23 mouse cellular contexts compared by ENCODE assay signal in genomic region chr6:136800710-136801109, GRCm38 (mm10). TPM values are rescaled to one million over a fixed set of nuclear protein-coding genes. Genes with fewer than 3 reads are reported as not detected.
DNase-seq lines count a peak whose midpoint lies in the region; ATAC-seq and TF ChIP-seq lines count a peak whose summit lies in the region.
"Had no signal": no experiment of that assay in that cellular context is flagged by ENCODE, and none has a peak within 500 bp of the region (broad histone marks: within the 10 kb centered on the region; RNA-seq: fewer than 3 reads in every experiment).

No protein-coding gene starts in this region.

- TF ChIP-seq CTCF in liver, postnatal 0 days (IDR thresholded peaks at IDR 0.05; ENCODE audit: low read depth): no peak

- H3K4me3 ChIP-seq in limb, embryonic 11.5 days (ENCODE audit: low read depth, low read length): no peak overlapping the region
- no peak overlapping the region for H3K4me3 ChIP-seq in limb, embryonic 10.5 days
- H3K4me3 ChIP-seq in liver, embryonic 13.5 days (replicated peaks): no peak overlapping the region
- H3K4me3 ChIP-seq in liver, postnatal 0 days (ENCODE audit: low read depth, low read length): no peak overlapping the region
- no peak overlapping the region for H3K4me3 ChIP-seq in midbrain, embryonic 11.5 days (ENCODE audit: low read depth, low read length)
- H3K4me3 ChIP-seq in midbrain, embryonic 16.5 days (ENCODE audit: low read depth, low read length): no peak overlapping the region
- H3K4me3 ChIP-seq in hindbrain, embryonic 16.5 days (ENCODE audit: low read length): no peak overlapping the region
- H3K4me3 ChIP-seq: embryonic facial prominence, embryonic 13.5 days; embryonic facial prominence, embryonic 15.5 days; erythroblast, embryonic 14.5 days; forebrain, embryonic 10.5 days; forebrain, embryonic 12.5 days had no signal

- peaks cover 7% of the 10 kb centered on the region; the same call in 1 of the 2 replicates for H3K4me1 ChIP-seq in limb, embryonic 11.5 days (ENCODE audit: control insufficient read depth, insufficient read depth, low read length)
- peaks cover 18% of the 10 kb centered on the region for H3K4me1 ChIP-seq in limb, embryonic 10.5 days
- H3K4me1 ChIP-seq in liver, embryonic 13.5 days (replicated peaks): peaks cover 66% of the 10 kb centered on the region
- H3K4me1 ChIP-seq in liver, postnatal 0 days (ENCODE audit: insufficient read depth): peaks cover 17% of the 10 kb centered on the region
- H3K4me1 ChIP-seq in midbrain, embryonic 11.5 days (ENCODE audit: control insufficient read depth, insufficient read depth, low read length): peaks cover 6% of the 10 kb centered on the region; the same call in 1 of the 2 replicates
- H3K4me1 ChIP-seq in midbrain, embryonic 16.5 days (ENCODE audit: control insufficient read depth, insufficient read depth, low read length): peaks cover 9% of the 10 kb centered on the region
- H3K4me1 ChIP-seq in hindbrain, embryonic 16.5 days (ENCODE audit: control insufficient read depth, insufficient read depth, low read depth, low read length): peaks cover 11% of the 10 kb centered on the region

- H3K9ac ChIP-seq in limb, embryonic 11.5 days (ENCODE audit: low read length): no peak overlapping the region
- H3K9ac ChIP-seq in liver, embryonic 13.5 days: peak overlapping the region; percentile 55
- no peak overlapping the region for H3K9ac ChIP-seq in liver, postnatal 0 days (replicated peaks)
- H3K9ac ChIP-seq in midbrain, embryonic 11.5 days (ENCODE audit: low read length): no peak overlapping the region
- H3K9ac ChIP-seq in midbrain, embryonic 16.5 days (ENCODE audit: low read depth, low read length): no peak overlapping the region
- H3K9ac ChIP-seq in hindbrain, embryonic 16.5 days (ENCODE audit: low read depth, low read length): no peak overlapping the region
- H3K9ac ChIP-seq: embryonic facial prominence, embryonic 13.5 days; embryonic facial prominence, embryonic 15.5 days; forebrain, embryonic 12.5 days had no signal

- H3K4me2 ChIP-seq in limb, embryonic 11.5 days (ENCODE audit: low read depth, severe bottlenecking): no peak overlapping the region
- peak overlapping the region; percentile 15; the same call in 1 of the 2 replicates for H3K4me2 ChIP-seq in liver, embryonic 13.5 days
- H3K4me2 ChIP-seq in liver, postnatal 0 days (ENCODE audit: low read depth, low read length): no peak overlapping the region
- H3K4me2 ChIP-seq in midbrain, embryonic 11.5 days: no peak overlapping the region
- H3K4me2 ChIP-seq in midbrain, embryonic 16.5 days (ENCODE audit: low read length): no peak overlapping the region
- H3K4me2 ChIP-seq in hindbrain, embryonic 16.5 days (ENCODE audit: low read length): no peak overlapping the region
- H3K4me2 ChIP-seq: embryonic facial prominence, embryonic 13.5 days; embryonic facial prominence, embryonic 15.5 days; forebrain, embryonic 12.5 days had no signal

- TF ChIP-seq EP300 in liver, postnatal 0 days (IDR thresholded peaks at IDR 0.05; ENCODE audit: low read depth): no peak

- no peaks in the 10 kb centered on the region for H3K27me3 ChIP-seq in limb, embryonic 11.5 days (ENCODE audit: control insufficient read depth, insufficient read depth, low read length)
- H3K27me3 ChIP-seq in limb, embryonic 10.5 days (ENCODE audit: low read depth, poor library complexity, severe bottlenecking): no peaks in the 10 kb centered on the region
- H3K27me3 ChIP-seq in liver, embryonic 13.5 days: no peaks in the 10 kb centered on the region
- H3K27me3 ChIP-seq in liver, postnatal 0 days (ENCODE audit: insufficient read depth, low read length): no peaks in the 10 kb centered on the region
- H3K27me3 ChIP-seq in midbrain, embryonic 11.5 days (ENCODE audit: control insufficient read depth, insufficient read depth, low read length): no peaks in the 10 kb centered on the region
- no peaks in the 10 kb centered on the region for H3K27me3 ChIP-seq in midbrain, embryonic 16.5 days (ENCODE audit: control insufficient read depth, insufficient read depth, low read depth, low read length)
- H3K27me3 ChIP-seq in hindbrain, embryonic 16.5 days (replicated peaks; ENCODE audit: control insufficient read depth, insufficient read depth, low read length): no peaks in the 10 kb centered on the region
- H3K27me3 ChIP-seq: embryonic facial prominence, embryonic 13.5 days; embryonic facial prominence, embryonic 15.5 days; forebrain, embryonic 12.5 days had no signal

- H3K36me3 ChIP-seq in limb, embryonic 11.5 days (ENCODE audit: control insufficient read depth, insufficient read depth, low read length): no peaks in the 10 kb centered on the region
- H3K36me3 ChIP-seq in limb, embryonic 10.5 days: no peaks in the 10 kb centered on the region
- H3K36me3 ChIP-seq in liver, embryonic 13.5 days: no peaks in the 10 kb centered on the region
- H3K36me3 ChIP-seq in liver, postnatal 0 days (replicated peaks; ENCODE audit: insufficient read depth, low read length): no peaks in the 10 kb centered on the region
- H3K36me3 ChIP-seq in midbrain, embryonic 11.5 days (ENCODE audit: control insufficient read depth, insufficient read depth, low read length): no peaks in the 10 kb centered on the region
- H3K36me3 ChIP-seq in midbrain, embryonic 16.5 days (ENCODE audit: control insufficient read depth, insufficient read depth, low read length): no peaks in the 10 kb centered on the region
- H3K36me3 ChIP-seq in hindbrain, embryonic 16.5 days (ENCODE audit: control insufficient read depth, insufficient read depth, low read length): no peaks in the 10 kb centered on the region
- H3K36me3 ChIP-seq: embryonic facial prominence, embryonic 13.5 days; embryonic facial prominence, embryonic 15.5 days; forebrain, embryonic 10.5 days; forebrain, embryonic 12.5 days had no signal

- no peak overlapping the region for H3K27ac ChIP-seq in limb, embryonic 11.5 days (replicated peaks; ENCODE audit: low read depth, low read length)
- no peak overlapping the region for H3K27ac ChIP-seq in limb, embryonic 10.5 days
- H3K27ac ChIP-seq in liver, embryonic 13.5 days: peak overlapping the region; percentile 63
- H3K27ac ChIP-seq in liver, postnatal 0 days (ENCODE audit: low read depth): no peak overlapping the region
- H3K27ac ChIP-seq in midbrain, embryonic 11.5 days (ENCODE audit: low read depth, low read length): no peak overlapping the region
- no peak overlapping the region for H3K27ac ChIP-seq in midbrain, embryonic 16.5 days (ENCODE audit: low read length)
- no peak overlapping the region for H3K27ac ChIP-seq in hindbrain, embryonic 16.5 days (ENCODE audit: low read depth, low read length)
- H3K27ac ChIP-seq: embryonic facial prominence, embryonic 13.5 days; embryonic facial prominence, embryonic 15.5 days; forebrain, embryonic 10.5 days; forebrain, embryonic 12.5 days had no signal

- WGBS in limb, embryonic 11.5 days: 92% methylated on average over 8 of the region's 8 CpGs
- WGBS in limb, embryonic 10.5 days: 93% methylated on average over 8 of the region's 8 CpGs
- WGBS in liver, embryonic 13.5 days (ENCODE audit: insufficient replicate concordance): 85% methylated on average over 8 of the region's 8 CpGs
- 89% methylated on average over 8 of the region's 8 CpGs for WGBS in liver, postnatal 0 days (ENCODE audit: insufficient replicate concordance)
- 92% methylated on average over 8 of the region's 8 CpGs for WGBS in midbrain, embryonic 11.5 days
- WGBS in midbrain, embryonic 16.5 days: 91% methylated on average over 8 of the region's 8 CpGs
- 92% methylated on average over 8 of the region's 8 CpGs for WGBS in hindbrain, embryonic 16.5 days

- H3K9me3 ChIP-seq in limb, embryonic 11.5 days (ENCODE audit: control insufficient read depth, low read length): no peaks in the 10 kb centered on the region
- H3K9me3 ChIP-seq in limb, embryonic 10.5 days (replicated peaks): no peaks in the 10 kb centered on the region
- no peaks in the 10 kb centered on the region for H3K9me3 ChIP-seq in liver, embryonic 13.5 days (replicated peaks)
- H3K9me3 ChIP-seq in liver, postnatal 0 days (ENCODE audit: low read length): no peaks in the 10 kb centered on the region
- H3K9me3 ChIP-seq in midbrain, embryonic 11.5 days (ENCODE audit: control insufficient read depth, low read length): no peaks in the 10 kb centered on the region
- H3K9me3 ChIP-seq in midbrain, embryonic 16.5 days (replicated peaks; ENCODE audit: control insufficient read depth, low read length, poor library complexity, severe bottlenecking): no peaks in the 10 kb centered on the region
- no peaks in the 10 kb centered on the region for H3K9me3 ChIP-seq in hindbrain, embryonic 16.5 days (ENCODE audit: control insufficient read depth, low read length)
- H3K9me3 ChIP-seq: embryonic facial prominence, embryonic 13.5 days; embryonic facial prominence, embryonic 15.5 days; forebrain, embryonic 10.5 days; forebrain, embryonic 12.5 days had no signal

- no peak for ATAC-seq in limb, embryonic 11.5 days (ENCODE audit: insufficient number of reproducible peaks, low FRiP score, low TSS enrichment, low read depth)
- ATAC-seq in liver, embryonic 13.5 days (ENCODE audit: low read depth): no peak
- no peak for ATAC-seq in liver, postnatal 0 days
- no peak for ATAC-seq in midbrain, embryonic 11.5 days (ENCODE audit: low FRiP score)
- no peak for ATAC-seq in midbrain, embryonic 16.5 days
- ATAC-seq in hindbrain, embryonic 16.5 days: no peak
- ATAC-seq: forebrain, embryonic 14.5 days had no signal

- peak; percentile 18 for DNase-seq in limb, embryonic 11.5 days (ENCODE audit: low spot score)
- DNase-seq in limb, embryonic 10.5 days (ENCODE audit: low spot score): no peak
- no peak for DNase-seq in liver, embryonic 13.5 days
- no peak for DNase-seq in liver, postnatal 0 days
- peak; percentile 60 for DNase-seq in midbrain, embryonic 11.5 days (ENCODE audit: low spot score, missing footprints)
- DNase-seq: adrenal gland, adult 2 months; adrenal gland, postnatal 10 days; adrenal gland, postnatal 25 days; cerebellum, adult 11 months; cerebellum, adult 18-20 months; cerebellum, adult 8-10 months; cerebellum, adult 9-11 months; cerebellum, postnatal 14 days; cerebellum, postnatal 36 days; embryo, embryonic 11 days had no signal

RNA-seq across cellular contexts. Expression of gene Hist4h4, which starts 3.5 kb away (rescaled TPM):
- polyA plus RNA-seq in limb, embryonic 11.5 days (2014; fragmentation: Nextera tagmentation; extraction: Ambion mirVana): 0.92 and 0.96 TPM in 2 replicates
- 0.65 and 0.68 TPM in 2 replicates for polyA plus RNA-seq in limb, embryonic 10.5 days (2016; fragmentation: Nextera tagmentation; extraction: Ambion mirVana)
- 1.3 and 1.5 TPM in 2 replicates for polyA plus RNA-seq in liver, embryonic 13.5 days (2015; fragmentation: Nextera tagmentation; extraction: Ambion mirVana)
- polyA plus RNA-seq in liver, postnatal 0 days (2015; fragmentation: Nextera tagmentation; extraction: Ambion mirVana): 1.1 and 1.4 TPM in 2 replicates
- polyA plus RNA-seq in midbrain, embryonic 11.5 days (2014; fragmentation: Nextera tagmentation; extraction: Ambion mirVana): 0.55 and 0.67 TPM in 2 replicates
- polyA plus RNA-seq in midbrain, embryonic 16.5 days (2015; fragmentation: Nextera tagmentation; extraction: Ambion mirVana): 0.68 and 0.70 TPM in 2 replicates
- polyA plus RNA-seq in hindbrain, embryonic 16.5 days (2015; fragmentation: Nextera tagmentation; extraction: Ambion mirVana): 0.35 and 0.54 TPM in 2 replicates

RNA-seq across cellular contexts. Expression of gene H2afj, which starts 7.3 kb away (rescaled TPM):
- 78.5 and 79.9 TPM in 2 replicates for polyA plus RNA-seq in limb, embryonic 11.5 days (2014; fragmentation: Nextera tagmentation; extraction: Ambion mirVana)
- polyA plus RNA-seq in limb, embryonic 10.5 days (2016; fragmentation: Nextera tagmentation; extraction: Ambion mirVana): 74.8 and 75.6 TPM in 2 replicates
- 167 and 177 TPM in 2 replicates for polyA plus RNA-seq in liver, embryonic 13.5 days (2015; fragmentation: Nextera tagmentation; extraction: Ambion mirVana)
- 147 and 152 TPM in 2 replicates for polyA plus RNA-seq in liver, postnatal 0 days (2015; fragmentation: Nextera tagmentation; extraction: Ambion mirVana)
- 94.5 and 107 TPM in 2 replicates for polyA plus RNA-seq in midbrain, embryonic 11.5 days (2014; fragmentation: Nextera tagmentation; extraction: Ambion mirVana)
- polyA plus RNA-seq in midbrain, embryonic 16.5 days (2015; fragmentation: Nextera tagmentation; extraction: Ambion mirVana): 106 and 119 TPM in 2 replicates
- polyA plus RNA-seq in hindbrain, embryonic 16.5 days (2015; fragmentation: Nextera tagmentation; extraction: Ambion mirVana): 101 and 104 TPM in 2 replicates

RNA-seq across cellular contexts. Expression of gene Gucy2c, which starts 19.1 kb away (rescaled TPM):
- polyA plus RNA-seq in limb, embryonic 11.5 days (2014; fragmentation: Nextera tagmentation; extraction: Ambion mirVana): 0.14 and 0.35 TPM in 2 replicates
- polyA plus RNA-seq in limb, embryonic 10.5 days (2016; fragmentation: Nextera tagmentation; extraction: Ambion mirVana): 0.11 and 0.16 TPM in 2 replicates
- polyA plus RNA-seq in liver, embryonic 13.5 days (2015; fragmentation: Nextera tagmentation; extraction: Ambion mirVana): 0.08 and 0.15 TPM in 2 replicates
- polyA plus RNA-seq in liver, postnatal 0 days (2015; fragmentation: Nextera tagmentation; extraction: Ambion mirVana): 0.57 and 0.99 TPM in 2 replicates
- 0.10 and 0.18 TPM in 2 replicates for polyA plus RNA-seq in midbrain, embryonic 11.5 days (2014; fragmentation: Nextera tagmentation; extraction: Ambion mirVana)
- 0.69 and 0.71 TPM in 2 replicates for polyA plus RNA-seq in midbrain, embryonic 16.5 days (2015; fragmentation: Nextera tagmentation; extraction: Ambion mirVana)
- 0.10 and 0.19 TPM in 2 replicates for polyA plus RNA-seq in hindbrain, embryonic 16.5 days (2015; fragmentation: Nextera tagmentation; extraction: Ambion mirVana)
- polyA plus RNA-seq: adrenal gland, adult 2 months; embryonic facial prominence, embryonic 13.5 days; erythroblast, embryonic 14.5 days; forebrain, embryonic 10.5 days had no signal

RNA-seq across cellular contexts. Expression of gene BC049715, which starts 26.7 kb away (rescaled TPM):
- 1.8 and 2.7 TPM in 2 replicates for polyA plus RNA-seq in limb, embryonic 11.5 days (2014; fragmentation: Nextera tagmentation; extraction: Ambion mirVana)
- polyA plus RNA-seq in limb, embryonic 10.5 days (2016; fragmentation: Nextera tagmentation; extraction: Ambion mirVana): 1.3 and 1.4 TPM in 2 replicates
- polyA plus RNA-seq in liver, embryonic 13.5 days (2015; fragmentation: Nextera tagmentation; extraction: Ambion mirVana): 1.2 and 2.4 TPM in 2 replicates
- 0.44 and 0.99 TPM in 2 replicates for polyA plus RNA-seq in liver, postnatal 0 days (2015; fragmentation: Nextera tagmentation; extraction: Ambion mirVana)
- polyA plus RNA-seq in midbrain, embryonic 11.5 days (2014; fragmentation: Nextera tagmentation; extraction: Ambion mirVana): 1.1 and 1.2 TPM in 2 replicates
- polyA plus RNA-seq in midbrain, embryonic 16.5 days (2015; fragmentation: Nextera tagmentation; extraction: Ambion mirVana): 0.85 and 1.1 TPM in 2 replicates
- 1.0 and 1.3 TPM in 2 replicates for polyA plus RNA-seq in hindbrain, embryonic 16.5 days (2015; fragmentation: Nextera tagmentation; extraction: Ambion mirVana)

RNA-seq across cellular contexts. Expression of gene Wbp11, which starts 27.3 kb away (rescaled TPM):
- 169 and 183 TPM in 2 replicates for polyA plus RNA-seq in limb, embryonic 11.5 days (2014; fragmentation: Nextera tagmentation; extraction: Ambion mirVana)
- 164 and 168 TPM in 2 replicates for polyA plus RNA-seq in limb, embryonic 10.5 days (2016; fragmentation: Nextera tagmentation; extraction: Ambion mirVana)
- 62.5 and 80.2 TPM in 2 replicates for polyA plus RNA-seq in liver, embryonic 13.5 days (2015; fragmentation: Nextera tagmentation; extraction: Ambion mirVana)
- 32.8 and 33.8 TPM in 2 replicates for polyA plus RNA-seq in liver, postnatal 0 days (2015; fragmentation: Nextera tagmentation; extraction: Ambion mirVana)
- polyA plus RNA-seq in midbrain, embryonic 11.5 days (2014; fragmentation: Nextera tagmentation; extraction: Ambion mirVana): 149 and 154 TPM in 2 replicates
- polyA plus RNA-seq in midbrain, embryonic 16.5 days (2015; fragmentation: Nextera tagmentation; extraction: Ambion mirVana): 74.2 and 80.5 TPM in 2 replicates
- polyA plus RNA-seq in hindbrain, embryonic 16.5 days (2015; fragmentation: Nextera tagmentation; extraction: Ambion mirVana): 65.6 and 78.1 TPM in 2 replicates

Comparison
In these comparisons a context has a peak if more than half of its experiments do, and no peak if none do; other contexts are left out.
1. DNase-seq: peak in limb, embryonic 11.5 days (single experiment) and midbrain, embryonic 11.5 days (single experiment); none in limb, embryonic 10.5 days (single experiment), liver, embryonic 13.5 days (single experiment) and liver, postnatal 0 days (single experiment).